Mouse (Mus musculus) heart, adult 9 months (tissue): ENCODE measurements around the gene Hmga1.

Experiments
- DNase-seq, 2 experiments: peaks; one replicate each; pipeline ENCODE4 v3.0.0; 2022; ENCODE audit warnings: low spot score in 2 of 2

Hmga1 gene

DNA sequence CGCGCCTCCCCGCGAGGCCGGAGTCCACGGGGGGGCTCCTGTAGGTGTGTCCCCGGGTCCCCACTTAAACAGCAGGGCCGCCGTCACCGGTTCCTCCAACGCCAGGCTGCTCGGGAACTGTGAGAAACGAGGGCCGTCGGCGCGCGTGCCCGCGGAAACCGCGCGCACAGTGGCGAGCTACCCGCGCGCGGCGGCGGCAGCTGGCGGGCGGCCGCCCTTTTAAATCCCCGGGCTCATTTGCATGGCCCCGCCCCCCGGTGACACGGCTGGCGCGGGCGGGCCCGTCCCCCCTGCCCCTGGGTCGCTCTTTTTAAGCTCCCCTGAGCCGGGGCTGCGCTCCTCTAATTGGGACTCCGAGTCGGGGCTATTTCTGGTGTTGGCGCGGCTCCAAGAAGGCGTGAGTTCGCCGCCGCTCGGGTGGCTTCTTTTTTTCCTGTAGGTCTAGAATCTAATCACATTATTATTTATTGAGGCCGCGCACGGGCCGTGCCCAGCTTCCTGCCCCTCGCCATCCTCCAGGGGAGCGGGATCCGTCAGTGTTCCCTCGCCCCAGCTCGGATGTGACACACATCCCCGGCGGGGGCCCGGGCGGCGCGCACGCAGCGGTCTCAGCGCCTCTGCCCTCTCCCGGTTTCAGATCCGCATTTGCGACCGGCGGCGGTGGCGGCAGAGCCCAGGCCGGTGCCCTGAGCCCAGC, at the start of gene Hmga1:
Gene Hmga1, plus strand, starts transcription at position 183 of the 697 bp plus-strand sequence.
- peak; percentile 84 to 85 for DNase-seq

DNA sequence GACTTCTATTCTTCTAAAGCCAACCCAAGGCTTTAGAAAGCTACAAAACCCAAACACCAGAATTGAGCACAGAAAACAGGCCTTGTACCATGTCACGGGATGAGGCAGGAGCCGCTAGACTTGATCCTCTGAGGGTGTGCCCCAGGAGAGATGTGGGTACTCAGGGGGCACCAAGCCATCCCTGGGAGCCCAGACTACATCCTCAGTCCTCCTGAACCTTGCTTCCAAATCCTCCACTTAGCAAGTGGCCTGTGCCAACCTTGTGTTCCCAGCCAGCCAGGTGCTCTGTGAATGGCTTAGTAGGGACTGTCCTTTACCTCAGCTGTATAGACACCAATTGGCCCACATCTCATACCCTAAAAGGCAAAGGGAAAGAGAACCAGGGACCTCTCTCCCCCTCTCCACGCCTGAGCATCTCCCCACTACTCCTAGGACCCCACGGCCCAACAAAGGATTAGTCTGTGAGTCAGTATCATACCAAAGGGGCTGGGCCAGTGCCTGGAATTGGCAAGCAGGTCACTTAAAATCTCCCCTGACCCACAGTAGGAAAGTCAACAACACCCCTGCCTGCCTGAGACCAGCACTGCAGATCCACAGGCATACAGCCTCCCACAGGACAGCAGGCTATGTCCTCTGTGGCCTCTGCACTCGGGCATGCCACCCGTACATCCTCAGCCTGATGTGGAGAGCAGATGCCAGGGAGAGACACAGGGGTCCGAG, 49.3 kb upstream of the Hmga1 start:
- DNase-seq, result no peak

DNA sequence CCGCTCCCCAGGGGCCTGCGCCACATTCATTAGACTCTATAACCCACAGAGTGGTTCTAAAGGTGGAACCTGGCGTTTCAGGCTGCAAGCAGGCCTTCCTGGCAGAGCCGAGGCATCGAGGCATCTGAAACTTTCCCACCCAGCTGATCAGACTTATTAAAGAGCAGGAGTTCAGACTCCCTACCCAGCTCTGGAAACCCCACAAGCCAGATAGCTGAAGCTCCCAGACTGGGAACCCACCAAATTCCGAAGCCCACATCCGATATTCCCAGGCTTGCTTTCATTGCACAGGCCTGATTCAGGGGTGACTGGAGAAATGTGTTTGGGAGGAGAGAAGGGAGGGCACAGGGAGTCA, 48.7 kb upstream of the Hmga1 start:
- DNase-seq, result no peak

DNA sequence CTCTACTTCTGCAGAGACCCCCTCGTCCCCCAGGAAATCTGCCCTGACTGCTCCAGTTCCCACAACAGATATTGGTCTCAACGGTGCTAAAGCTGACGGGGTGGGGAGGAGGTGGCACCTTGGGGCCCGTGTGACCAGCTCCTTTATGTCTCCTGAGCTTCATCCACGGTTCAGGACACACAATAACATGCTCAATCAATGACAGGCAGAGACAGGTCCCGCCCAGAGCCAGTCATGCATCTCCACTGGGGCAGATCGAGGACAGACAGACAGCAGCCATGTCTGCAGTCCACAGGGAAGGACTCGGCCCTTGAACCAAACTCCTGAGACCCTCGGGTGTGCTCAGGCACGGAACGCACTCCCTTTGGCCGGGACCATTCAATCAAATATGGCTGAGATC, 48.3 kb upstream of the Hmga1 start:
- no peak for DNase-seq

DNA sequence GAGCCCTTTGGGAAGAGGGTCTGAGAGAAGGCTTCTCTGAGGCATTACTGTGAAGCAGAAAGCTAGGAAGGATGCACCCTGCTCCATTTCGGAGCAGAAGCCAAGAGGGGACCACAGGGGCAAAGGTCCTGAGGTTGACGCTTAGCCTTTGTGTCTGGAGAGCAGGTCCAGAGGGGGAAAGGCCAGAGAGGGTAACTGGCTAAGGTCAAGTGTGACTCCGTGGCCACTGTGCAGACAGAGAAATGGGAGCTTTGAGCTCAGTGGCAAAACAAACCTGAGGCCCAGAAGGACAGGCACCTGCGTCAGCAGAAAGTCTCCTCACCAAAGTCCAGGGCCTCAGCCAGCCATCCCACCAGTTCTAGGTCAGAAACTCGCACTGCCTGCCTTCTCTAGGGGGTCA, 47.8 kb upstream of the Hmga1 start:
- DNase-seq, result no peak

DNA sequence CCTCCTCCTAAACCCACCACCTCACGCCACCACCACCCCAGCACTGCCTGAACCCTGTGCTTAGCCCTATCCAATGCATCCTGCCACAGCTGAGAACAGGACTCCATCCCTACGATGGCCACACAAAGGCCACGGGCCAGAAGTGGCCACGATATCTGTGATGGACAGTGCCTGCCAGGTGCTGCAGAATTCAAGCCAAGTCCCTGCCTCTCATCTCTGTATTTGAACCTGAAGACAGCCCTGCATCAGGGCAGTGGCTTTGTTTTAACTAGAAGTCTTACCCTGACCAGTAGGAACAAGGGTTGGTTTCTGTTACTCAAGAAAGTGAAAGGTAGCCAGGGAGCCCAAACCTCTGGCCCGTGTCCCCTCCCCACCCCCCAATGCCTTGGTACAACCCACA, 47.2 kb upstream of the Hmga1 start:
- DNase-seq, result no peak

DNA sequence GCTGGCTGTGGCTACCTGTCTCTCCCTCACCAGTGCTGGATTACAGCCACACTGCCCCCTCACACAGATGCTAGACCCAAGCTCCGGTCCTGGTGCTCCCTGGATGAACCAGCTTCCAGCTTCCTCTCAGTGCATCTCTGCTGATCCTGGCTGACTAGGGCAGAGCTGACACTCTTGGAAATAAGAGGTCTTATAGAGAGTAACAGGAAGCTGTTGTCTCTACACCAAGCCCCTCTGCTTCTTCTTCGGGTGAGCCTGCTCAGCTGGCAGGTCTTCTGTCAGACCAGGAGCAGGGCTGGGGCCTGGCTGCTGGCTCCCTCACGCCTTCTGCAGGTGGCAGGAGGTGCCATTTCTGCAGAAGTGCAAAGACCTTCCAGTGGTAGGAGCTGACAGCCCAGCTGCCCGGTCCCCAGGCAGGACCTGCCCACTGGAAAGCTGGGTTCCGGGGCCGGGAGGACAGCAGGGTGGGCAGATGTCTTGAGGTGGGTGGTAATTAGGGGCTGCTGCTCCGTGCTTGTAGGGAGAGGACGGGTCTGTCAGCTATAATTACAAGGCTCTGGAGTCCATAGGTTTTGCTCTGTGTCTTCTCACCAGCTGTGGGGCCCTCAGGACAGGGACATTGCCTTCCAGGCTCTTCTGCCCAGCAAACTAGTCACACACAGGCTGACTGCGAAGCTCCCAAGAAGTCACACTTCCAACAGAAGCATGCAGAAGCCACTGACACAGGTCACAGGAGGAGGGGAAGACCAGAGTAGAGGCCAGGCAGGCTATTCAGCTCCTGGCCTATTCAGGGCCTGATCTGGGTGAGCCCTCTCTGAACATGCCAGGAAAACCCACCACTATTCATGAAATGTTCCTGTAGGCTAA, 45.8 kb upstream of the Hmga1 start:
- no peak for DNase-seq

DNA sequence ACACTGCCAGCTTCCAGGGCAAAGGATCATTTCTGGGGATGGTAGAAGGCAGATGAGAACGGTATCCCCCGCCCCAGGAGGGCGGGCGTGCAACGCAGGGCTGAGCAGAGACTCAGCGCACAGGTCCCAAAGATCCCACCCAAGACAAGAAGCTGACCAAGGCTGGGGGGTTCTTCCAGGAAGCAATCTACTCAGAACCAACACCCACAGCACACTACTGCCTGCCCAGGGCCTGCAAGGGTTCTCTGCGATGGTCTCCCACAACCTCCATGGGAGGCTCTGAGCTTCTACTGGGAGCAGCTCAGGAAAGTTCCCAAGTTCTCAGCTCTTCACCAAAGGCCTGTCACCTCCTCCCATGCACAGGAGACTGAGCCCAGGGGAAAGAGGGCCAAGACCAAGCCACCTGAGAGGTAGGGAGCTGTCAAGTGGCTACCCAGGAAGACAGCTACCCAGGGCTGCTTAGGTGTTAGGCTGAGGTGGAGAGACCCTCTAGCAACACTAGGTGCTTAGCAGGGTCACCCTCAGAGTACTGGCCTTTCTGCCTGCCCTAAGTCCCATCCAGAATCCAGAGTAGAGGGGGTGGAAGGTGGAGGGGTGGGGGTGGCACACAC, 45.1 kb upstream of the Hmga1 start:
- no peak for DNase-seq

DNA sequence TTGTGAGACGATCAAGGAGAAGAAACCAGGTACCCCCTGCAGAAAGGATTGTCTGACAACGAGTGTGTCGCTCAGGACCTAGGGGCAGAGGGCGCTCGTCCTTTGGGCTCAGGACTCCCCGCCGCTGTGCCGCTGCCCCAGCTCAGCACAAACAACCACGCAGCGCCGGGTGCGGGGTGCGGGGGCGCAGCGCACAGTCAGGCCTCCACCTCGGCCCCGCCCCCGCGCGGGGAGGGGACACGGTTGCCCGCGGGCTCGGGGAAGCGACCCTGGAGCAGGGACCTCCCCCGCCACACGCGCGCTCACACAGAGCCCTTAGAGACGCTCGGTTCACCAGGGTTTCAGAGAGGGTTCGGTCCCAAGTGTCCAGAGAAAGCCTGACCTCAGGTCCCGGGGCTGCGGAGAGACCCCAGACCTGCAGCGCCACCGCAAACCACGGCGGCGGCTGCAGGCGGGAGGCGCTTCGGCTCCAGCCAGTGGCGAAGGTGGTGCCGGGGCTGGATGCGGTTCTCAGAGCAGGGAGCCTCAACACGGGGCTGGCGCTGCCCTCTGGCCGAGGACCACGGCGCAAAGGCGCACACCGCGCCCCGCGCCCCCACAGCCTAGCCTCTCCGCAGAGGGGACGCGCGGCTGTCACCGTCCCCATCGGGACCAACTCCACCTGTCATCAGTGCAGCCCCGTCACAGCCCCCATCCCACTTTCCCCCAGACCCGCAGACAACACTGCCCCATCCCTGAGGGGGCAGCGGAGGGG, 44.3 kb upstream of the Hmga1 start:
- DNase-seq, result no peak

DNA sequence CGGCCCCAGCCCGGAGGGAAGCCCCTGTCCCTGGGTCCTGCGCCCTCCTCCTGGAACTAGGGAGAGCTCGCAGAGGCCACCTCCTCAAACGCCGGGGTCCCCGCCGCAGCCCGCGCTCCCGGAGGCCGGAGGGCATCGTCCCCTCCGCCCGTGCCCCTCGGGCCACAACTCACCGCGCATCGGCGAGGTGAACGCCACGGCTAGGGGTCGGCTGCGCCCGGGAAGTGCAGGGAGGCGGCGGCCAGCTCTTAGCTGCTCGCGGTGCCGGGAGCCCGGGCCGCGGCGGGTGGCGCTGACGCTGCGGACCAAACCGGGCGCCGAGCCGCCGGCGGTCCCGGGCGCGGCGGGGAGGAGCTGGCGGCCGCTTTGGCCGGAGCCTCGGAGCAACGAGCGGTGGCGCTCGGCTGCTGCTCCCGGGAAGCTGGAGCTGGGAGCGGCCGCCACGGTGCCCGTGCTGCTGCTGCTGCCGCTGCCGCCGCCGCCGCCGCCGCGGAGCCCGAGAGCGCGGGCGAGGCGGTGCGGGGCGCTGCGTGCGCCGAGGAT, 43.6 kb upstream of the Hmga1 start:
- no peak for DNase-seq

DNA sequence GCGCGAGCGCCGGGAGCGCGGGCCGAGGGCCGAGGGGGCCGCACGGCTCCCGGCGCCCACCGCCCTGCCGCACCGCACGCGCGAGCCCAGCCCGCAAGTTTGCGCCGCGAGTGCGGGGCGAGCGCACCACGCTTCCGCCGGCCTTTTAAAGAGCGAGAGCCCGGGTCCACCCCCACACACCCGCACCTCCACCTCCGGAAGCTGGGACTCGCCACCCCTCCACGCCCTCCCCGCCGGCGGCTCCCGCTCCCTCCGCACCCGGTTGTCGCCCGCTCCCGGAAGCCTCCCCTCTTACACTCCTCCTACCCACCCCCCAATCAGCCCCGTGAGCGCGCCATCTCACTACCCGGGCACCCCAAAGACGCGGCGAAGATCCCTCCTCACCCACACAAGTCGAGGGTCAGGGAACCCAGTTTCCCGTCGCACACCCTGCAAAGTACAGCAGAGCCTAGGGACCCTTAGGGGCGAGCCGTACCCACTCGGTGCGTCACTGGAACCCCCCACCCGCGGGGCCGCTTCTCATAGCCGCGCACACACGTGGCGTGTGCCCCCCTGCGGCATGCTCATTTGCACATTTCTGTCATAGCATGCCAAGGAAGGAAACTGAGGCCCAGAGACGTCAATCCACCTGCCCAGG, 42.9 kb upstream of the Hmga1 start:
- no peak for DNase-seq

DNA sequence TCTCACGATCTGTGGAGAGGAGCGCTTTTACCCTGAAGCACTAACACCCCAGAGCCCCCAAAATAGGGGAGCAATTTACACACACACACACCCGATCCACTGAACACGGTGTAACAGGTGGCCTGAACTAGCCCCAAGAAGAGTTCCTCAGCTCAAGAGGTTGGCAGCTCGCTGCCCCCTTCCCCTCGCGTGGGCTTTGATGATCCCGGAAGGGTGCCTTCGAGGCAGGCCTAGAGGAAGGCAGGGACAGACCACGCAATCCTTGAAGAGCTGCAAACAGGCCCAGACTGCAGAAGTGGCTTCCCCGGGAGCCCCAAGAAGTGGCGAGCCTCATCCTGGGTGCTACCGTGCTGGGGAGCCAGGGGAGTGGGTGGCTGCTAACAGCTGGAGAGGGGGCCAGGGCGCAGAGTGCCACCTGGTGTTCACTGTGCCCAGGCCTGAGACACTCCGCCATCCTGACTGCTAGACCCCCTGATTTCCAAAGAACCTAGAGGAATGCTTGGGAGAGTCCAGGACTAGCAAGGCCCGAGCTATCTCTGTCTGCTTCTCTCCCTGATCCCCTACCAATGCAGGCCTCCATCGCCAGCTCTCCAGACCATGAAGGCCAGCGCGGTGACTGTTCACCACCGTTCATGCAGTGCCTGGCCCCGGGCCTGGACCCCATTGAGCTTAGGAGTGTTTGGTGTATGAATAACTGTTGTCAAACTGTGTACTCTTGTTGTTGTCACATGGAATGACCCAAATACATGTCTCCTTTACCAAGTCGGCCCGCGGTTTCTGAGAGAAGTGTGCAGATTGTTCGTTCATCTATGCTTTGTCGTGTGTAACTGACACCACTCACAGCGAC, 42.2 kb upstream of the Hmga1 start:
- DNase-seq, result no peak

DNA sequence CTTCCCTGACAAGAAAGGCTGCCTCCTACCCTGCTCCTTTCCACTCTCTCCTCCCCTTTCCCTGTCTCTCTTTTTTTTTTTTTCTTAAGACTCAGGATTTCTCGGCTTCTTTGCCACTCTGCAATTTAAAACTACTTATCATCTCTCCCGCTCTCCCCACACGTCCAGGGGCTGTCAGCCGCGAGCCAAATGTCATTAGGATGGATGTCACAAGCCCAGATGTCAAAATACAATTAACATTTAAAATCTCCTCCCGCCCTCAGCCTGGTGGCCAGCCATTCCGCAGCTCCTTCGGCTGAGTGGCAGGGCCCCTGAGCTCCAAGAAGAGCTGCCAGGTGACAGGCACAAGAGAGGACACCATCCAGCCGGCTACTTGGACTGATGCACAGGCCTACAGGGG, 38.0 kb upstream of the Hmga1 start:
- DNase-seq, result no peak

DNA sequence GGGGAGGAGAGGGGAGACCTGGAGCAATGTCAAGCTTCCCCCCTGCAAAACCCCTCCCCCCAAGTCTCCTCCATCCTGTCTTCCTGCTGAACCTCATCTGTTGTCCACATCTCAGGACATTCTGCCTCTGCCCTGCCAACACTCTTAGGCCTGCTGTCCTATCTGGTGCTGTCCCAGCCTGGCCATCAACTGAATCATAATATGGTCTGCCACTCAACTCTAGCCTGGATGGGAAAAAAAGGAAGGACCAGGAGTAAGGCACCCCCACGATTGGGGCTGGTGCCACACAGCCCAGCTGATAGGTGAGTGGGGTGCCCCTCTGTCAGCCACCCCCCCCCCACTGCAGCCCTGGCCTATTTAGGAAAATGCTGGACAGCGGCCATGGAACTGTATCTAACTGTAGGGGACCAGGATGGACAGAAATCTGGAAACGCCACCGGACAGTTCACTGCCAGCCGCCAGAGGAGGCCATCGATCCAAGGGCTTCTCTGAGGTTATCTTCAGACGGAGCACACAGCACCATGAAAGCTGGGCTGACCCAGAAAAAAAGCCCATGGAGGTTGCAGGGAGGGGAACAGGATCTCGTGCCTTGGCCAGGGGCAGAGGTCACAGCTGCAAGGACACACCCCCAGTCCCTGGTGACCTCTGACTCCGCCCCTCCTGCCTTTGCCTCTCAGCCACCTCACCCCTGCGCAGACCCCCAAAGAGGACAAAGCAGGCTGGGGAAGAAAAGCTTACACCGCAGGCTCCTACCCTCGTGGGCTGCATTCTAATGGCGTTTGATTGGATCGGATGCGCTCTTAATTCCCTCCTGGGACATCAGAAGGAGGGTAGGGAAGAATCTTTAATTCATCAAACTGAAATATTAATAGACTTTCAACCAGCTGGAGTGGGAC, 37.3 kb upstream of the Hmga1 start:
- DNase-seq, result no peak

DNA sequence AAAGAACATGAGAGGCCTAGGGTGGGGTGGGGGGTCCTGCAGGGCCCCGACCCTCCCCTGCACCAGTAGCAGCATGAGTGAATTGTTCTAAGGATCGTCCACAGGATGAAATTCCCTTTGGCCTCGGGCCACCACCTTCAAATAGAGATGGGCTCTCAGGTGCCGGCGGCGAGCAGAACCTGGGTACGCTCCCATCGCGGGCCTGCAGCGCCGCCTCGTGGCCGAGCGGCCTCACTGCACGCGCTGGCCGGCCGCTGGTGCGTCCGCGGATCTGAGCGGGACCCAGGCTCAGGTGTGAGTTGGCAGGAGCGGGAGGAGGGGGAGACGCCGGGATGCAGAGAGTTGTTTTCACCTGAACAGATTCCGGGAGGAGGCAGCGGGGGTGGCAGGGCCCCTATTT, 35.7 kb upstream of the Hmga1 start:
- DNase-seq, result no peak

DNA sequence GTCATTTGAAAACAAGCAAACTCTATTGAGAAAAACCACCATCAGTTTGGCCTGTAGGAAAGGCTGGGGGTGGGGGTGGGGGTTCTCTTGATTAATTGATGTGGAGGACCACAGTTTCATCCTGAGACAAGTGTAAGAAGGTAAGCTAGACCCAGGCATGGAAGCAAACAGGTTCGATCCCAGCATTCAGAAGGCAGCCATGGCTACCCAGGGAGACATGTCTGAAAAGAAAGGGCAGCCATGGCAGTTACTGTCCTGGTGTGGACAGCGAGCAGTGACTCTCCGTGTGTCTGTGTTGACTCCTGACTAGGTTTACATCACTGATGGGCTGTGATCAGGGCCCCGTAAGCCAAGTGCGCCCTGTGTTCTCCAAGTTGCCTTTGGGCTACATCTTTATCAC, 35.0 kb upstream of the Hmga1 start, which contains the start of gene Grm4:
Gene Grm4, minus strand, starts transcription at position 101 of the 400 bp plus-strand sequence.
- DNase-seq, result no peak

DNA sequence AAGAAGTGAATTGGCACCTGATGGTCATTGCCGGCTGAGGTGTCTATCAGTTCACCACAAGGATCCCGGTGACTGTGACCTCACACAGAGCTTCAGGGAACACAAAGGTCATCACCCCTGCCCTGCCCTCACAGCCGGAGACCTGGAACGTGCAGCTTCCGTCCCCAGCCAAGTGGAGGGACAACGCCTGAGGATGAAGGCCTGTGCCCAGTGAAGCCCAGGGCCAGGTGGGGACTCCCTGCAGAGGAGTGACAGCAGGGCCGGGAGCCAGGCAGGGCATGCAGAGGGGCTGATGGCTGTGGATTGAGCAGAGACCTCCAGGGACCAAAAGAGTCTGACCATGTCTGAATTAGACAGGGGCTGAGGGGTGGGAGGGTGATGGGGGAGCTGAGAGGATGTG, 33.2 kb upstream of the Hmga1 start:
- DNase-seq, result no peak

DNA sequence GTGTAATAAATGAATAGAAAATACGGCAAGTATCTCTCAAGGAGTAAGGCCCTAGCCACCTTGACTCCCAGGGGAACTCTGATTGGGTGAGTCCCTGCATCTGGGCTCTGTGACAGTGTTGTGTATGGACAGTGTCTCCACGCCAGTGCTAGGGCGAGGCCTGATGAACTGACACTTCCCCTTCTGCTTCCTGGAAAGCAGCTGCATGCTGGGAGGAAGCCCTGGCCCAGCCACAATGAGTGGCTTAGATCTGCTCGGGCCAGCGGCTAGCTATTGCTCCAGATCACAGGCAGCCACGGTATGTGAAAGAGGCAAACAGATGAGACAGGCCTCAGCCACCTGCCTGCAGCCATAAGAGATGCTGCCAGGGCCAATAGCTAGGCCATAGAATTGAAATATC, 29.1 kb upstream of the Hmga1 start:
- no peak for DNase-seq

DNA sequence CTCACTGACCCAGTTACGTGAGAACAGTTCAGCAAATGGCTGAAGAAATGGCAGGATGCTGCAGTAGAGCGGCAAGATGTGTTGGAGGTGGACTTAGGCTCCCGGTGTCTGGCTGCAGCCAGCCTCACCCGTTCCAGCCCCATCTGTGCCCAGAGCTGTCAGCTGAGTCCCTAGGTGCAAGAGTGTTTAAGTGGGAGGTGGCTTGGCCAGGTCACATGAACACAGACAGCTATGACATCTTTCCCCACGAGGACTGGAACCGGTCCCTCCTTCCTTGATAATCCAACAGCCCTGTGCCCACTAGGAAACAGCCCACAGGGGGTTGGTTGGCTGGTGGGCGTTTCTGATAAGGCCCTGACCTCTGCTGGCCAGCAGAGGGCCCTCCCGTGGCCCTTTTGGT, 28.3 kb upstream of the Hmga1 start:
- no peak for DNase-seq
